Mouse (Mus musculus): Measurements from ENCODE around the gene Mei1.
A peak's percentile ranks its signal among the peaks of the same experiment; 100 is the strongest.

The Mei1 gene

GRCm38 (mm10) chr15:82069898-82070297, at the start of gene Mei1:
TSS of gene Mei1 (plus strand) at chr15:82069996.
- peak; percentile 47 for DNase-seq (ENCODE audit: low spot score)

GRCm38 (mm10) chr15:82022535-82023088, 47.2 kb upstream of the Mei1 start:
- DNase-seq (ENCODE audit: low spot score) = no peak

- no peak for DNase-seq (ENCODE audit: low spot score)
Observed at GRCm38 (mm10) chr15:82023965-82024635, 45.7 kb upstream of the Mei1 start.

GRCm38 (mm10) chr15:82027276-82027675, 42.5 kb upstream of the Mei1 start:
- DNase-seq (ENCODE audit: low spot score) = no peak

GRCm38 (mm10) chr15:82027726-82028125, 42.1 kb upstream of the Mei1 start:
- DNase-seq (ENCODE audit: low spot score) = no peak

GRCm38 (mm10) chr15:82032386-82032785, 37.4 kb upstream of the Mei1 start:
- no peak for DNase-seq (ENCODE audit: low spot score)

- DNase-seq (ENCODE audit: low spot score) = no peak
Observed at GRCm38 (mm10) chr15:82033762-82034161, 36.0 kb upstream of the Mei1 start, which contains the start of gene Desi1. TSS of gene Desi1 (minus strand) at chr15:82033862.

- no peak for DNase-seq (ENCODE audit: low spot score)
Observed at GRCm38 (mm10) chr15:82035904-82036689, 33.7 kb upstream of the Mei1 start.

GRCm38 (mm10) chr15:82040650-82041049, 29.1 kb upstream of the Mei1 start:
- DNase-seq (ENCODE audit: low spot score) = no peak

GRCm38 (mm10) chr15:82044166-82044784, 25.5 kb upstream of the Mei1 start:
- no peak for DNase-seq (ENCODE audit: low spot score)

GRCm38 (mm10) chr15:82046246-82046891, 23.4 kb upstream of the Mei1 start:
- DNase-seq (ENCODE audit: low spot score) = peak; percentile 68

- DNase-seq (ENCODE audit: low spot score) = peak; percentile 94
Observed at GRCm38 (mm10) chr15:82047080-82047883, 22.5 kb upstream of the Mei1 start, which contains the start of gene Snu13. TSS of gene Snu13 (minus strand) at chr15:82047598.

GRCm38 (mm10) chr15:82052544-82052943, 17.3 kb upstream of the Mei1 start:
- DNase-seq (ENCODE audit: low spot score) = no peak

GRCm38 (mm10) chr15:82058719-82059201, 11.0 kb upstream of the Mei1 start, which contains the start of gene 4930407I10Rik:
TSS of gene 4930407I10Rik (plus strand) at chr15:82059151.
- no peak for DNase-seq (ENCODE audit: low spot score)

GRCm38 (mm10) chr15:82063909-82064308, 5.9 kb upstream of the Mei1 start:
- DNase-seq (ENCODE audit: low spot score) = no peak

GRCm38 (mm10) chr15:82065511-82065910, 4.3 kb upstream of the Mei1 start:
- peak; percentile 81 for DNase-seq (ENCODE audit: low spot score)

- DNase-seq (ENCODE audit: low spot score) = no peak
Observed at GRCm38 (mm10) chr15:82071816-82072469, 2.1 kb downstream of the Mei1 start.

GRCm38 (mm10) chr15:82073490-82073889, 3.7 kb downstream of the Mei1 start:
- no peak for DNase-seq (ENCODE audit: low spot score)

GRCm38 (mm10) chr15:82079883-82080282, 10.1 kb downstream of the Mei1 start:
- no peak for DNase-seq (ENCODE audit: low spot score)

- no peak for DNase-seq (ENCODE audit: low spot score)
Observed at GRCm38 (mm10) chr15:82081161-82081560, 11.4 kb downstream of the Mei1 start.
